Mouse (Mus musculus): ENCODE measurements at regions not wholly inside any gene's neighbourhood (a gene's known extent, or its start where the extent isn't known, plus 50 kb on each side); places are given as distances from the start of the nearest gene placed in this dataset.

DNA sequence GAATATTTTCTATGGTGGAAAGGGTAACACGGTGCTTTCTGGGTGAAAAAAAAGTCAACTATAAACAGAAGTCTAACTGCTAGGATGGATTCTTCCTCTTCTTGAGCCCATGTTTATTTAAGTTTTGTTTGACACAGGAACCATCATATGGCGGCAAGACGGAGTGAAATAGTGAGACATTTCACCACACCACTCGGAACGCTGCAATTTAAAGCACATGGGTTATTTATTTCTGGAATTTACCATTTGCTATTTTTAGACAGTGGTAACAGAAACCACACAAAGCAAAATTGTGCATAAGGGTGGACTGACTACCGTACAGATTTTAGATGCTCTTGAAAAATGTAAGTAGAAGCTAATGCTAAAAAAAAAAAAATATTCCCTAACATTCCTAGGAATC is 103.1 kb upstream of the Ldb2 start:
- Histone ChIP-seq H3K36me3 (ENCODE audit: insufficient read depth, low read length) (no peaks in the 10 kb centered on the region), H3K27ac (ENCODE audit: low read length) (no peak overlapping the region), H3K9me3 (ENCODE audit: low read length) (no peaks in the 10 kb centered on the region), H3K4me3 (ENCODE audit: low read length) (no peak overlapping the region), H3K4me2 (replicated peaks; ENCODE audit: low read depth, low read length) (no peak overlapping the region), H3K9ac (replicated peaks; ENCODE audit: low read length) (no peak overlapping the region), H3K27me3 (ENCODE audit: insufficient read depth, low read length) (no peaks in the 10 kb centered on the region), H3K4me1 (ENCODE audit: insufficient read depth, low read length) (no peaks in the 10 kb centered on the region)
- WGBS, result 51% methylated on average over 6 of the region's 6 CpGs
- ATAC-seq (ENCODE audit: low FRiP score, low TSS enrichment), result no peak

DNA sequence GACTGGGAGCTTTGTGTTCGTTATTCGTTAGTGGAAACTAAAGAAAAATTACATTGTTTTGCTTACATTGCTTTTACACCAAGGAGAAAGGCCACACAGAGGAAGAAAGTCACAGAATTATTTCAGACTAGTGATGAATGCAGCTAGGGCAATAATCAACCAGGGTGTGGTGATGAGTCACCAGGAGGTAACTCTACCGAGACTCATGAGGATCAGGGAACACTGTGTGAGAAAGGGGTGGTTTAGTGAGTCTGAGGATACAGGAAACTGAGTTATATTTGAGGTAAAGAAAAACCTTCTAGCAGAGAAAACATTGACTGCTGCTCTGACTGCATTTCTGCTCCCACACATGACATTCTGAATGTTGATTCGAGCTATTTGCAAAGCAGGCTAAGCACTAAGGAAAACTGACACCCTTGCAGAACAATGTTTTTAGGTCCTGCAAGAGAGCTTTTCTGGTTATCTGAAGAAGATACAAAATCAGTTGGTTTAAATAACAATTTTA is 87.1 kb upstream of the Ldb2 start:
- WGBS, result 53% methylated on average over 4 of the region's 4 CpGs
- no peak overlapping the region for H3K4me2 ChIP-seq (replicated peaks; ENCODE audit: low read depth, low read length)
- no peaks in the 10 kb centered on the region for H3K27me3 ChIP-seq (ENCODE audit: insufficient read depth, low read length)
- no peak for ATAC-seq (ENCODE audit: low FRiP score, low TSS enrichment)
- H3K4me3 ChIP-seq (ENCODE audit: low read length), result no peak overlapping the region
- no peaks in the 10 kb centered on the region for H3K4me1 ChIP-seq (ENCODE audit: insufficient read depth, low read length)
- no peaks in the 10 kb centered on the region for H3K36me3 ChIP-seq (ENCODE audit: insufficient read depth, low read length)
- no peak overlapping the region for H3K9ac ChIP-seq (replicated peaks; ENCODE audit: low read length)
- no peak overlapping the region for H3K27ac ChIP-seq (ENCODE audit: low read length)
- H3K9me3 ChIP-seq (ENCODE audit: low read length), result no peaks in the 10 kb centered on the region

DNA sequence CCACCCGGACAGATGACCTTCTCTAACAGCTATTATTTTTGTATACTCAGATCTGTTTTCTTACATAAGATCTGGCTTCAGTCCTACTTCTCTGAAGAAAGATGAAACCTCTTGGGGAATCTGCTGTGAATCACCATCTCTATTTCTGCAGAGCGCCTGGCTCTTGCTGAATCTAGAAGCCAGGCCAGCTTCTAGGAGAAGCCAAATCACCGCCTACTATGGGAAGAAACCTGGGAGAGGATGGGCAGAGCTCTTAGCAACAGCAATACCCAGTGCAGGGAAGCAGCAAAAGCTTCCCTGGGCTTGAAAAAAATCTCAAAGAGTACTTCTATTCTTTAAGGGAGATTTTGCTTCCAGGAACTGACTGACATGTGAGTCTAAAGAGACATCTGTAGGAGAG is 77.5 kb upstream of the Ldb2 start:
- Histone ChIP-seq H3K4me3 (ENCODE audit: low read length) (no peak overlapping the region), H3K27ac (ENCODE audit: low read length) (no peak overlapping the region), H3K4me1 (ENCODE audit: insufficient read depth, low read length) (no peaks in the 10 kb centered on the region), H3K9ac (replicated peaks; ENCODE audit: low read length) (no peak overlapping the region), H3K27me3 (ENCODE audit: insufficient read depth, low read length) (no peaks in the 10 kb centered on the region), H3K4me2 (replicated peaks; ENCODE audit: low read depth, low read length) (no peak overlapping the region), H3K9me3 (ENCODE audit: low read length) (no peaks in the 10 kb centered on the region), H3K36me3 (ENCODE audit: insufficient read depth, low read length) (no peaks in the 10 kb centered on the region)
- no peak for ATAC-seq (ENCODE audit: low FRiP score, low TSS enrichment)
- 60% methylated on average over 3 of the region's 3 CpGs for WGBS

DNA sequence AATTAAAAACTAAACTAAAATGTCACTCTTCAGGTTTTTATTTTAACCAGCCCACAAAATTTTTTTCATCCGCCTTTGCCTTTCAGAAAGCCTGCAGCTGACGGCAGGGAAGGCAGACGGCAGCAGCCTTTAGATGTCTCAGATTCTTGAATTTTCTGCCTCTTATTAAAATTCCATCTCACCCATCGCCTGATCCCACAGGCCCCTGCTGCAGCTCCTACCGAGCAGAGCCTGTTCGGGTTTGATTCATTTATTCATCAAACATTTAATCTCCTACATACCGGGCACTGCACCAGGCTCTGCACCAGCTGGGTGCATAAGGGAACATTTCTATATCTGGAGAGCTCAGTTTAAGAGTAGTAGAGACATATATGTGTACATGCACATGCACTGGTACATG is 72.8 kb upstream of the Ldb2 start:
- Histone ChIP-seq H3K9me3 (ENCODE audit: low read length) (no peaks in the 10 kb centered on the region), H3K4me2 (replicated peaks; ENCODE audit: low read depth, low read length) (no peak overlapping the region), H3K4me1 (ENCODE audit: insufficient read depth, low read length) (no peaks in the 10 kb centered on the region), H3K4me3 (ENCODE audit: low read length) (no peak overlapping the region), H3K36me3 (ENCODE audit: insufficient read depth, low read length) (no peaks in the 10 kb centered on the region), H3K27ac (ENCODE audit: low read length) (no peak overlapping the region), H3K9ac (replicated peaks; ENCODE audit: low read length) (no peak overlapping the region), H3K27me3 (ENCODE audit: insufficient read depth, low read length) (no peaks in the 10 kb centered on the region)
- 64% methylated on average over 7 of the region's 7 CpGs for WGBS
- ATAC-seq (ENCODE audit: low FRiP score, low TSS enrichment), result no peak

DNA sequence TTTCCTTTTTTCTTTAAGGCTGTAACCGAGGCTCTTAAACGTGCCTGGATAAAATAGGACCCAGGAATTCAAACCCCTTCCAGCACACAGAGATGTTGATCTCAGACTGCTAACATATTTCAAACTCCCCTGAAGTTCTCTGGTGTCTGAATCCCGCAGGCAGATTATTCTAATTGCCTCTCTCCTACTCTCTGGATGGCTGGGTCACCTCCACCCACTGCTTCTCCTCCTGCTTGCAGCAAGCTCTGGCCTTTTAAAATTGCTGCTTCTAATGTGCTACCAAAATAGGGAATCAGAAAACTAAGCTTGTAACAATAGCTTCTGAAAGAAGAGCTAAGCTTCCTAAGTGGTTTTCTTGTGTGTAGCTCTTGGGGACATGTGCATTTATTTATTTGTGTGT is 64.4 kb upstream of the Ldb2 start:
- H3K9ac ChIP-seq (replicated peaks; ENCODE audit: low read length), result no peak overlapping the region
- H3K36me3 ChIP-seq (ENCODE audit: insufficient read depth, low read length), result no peaks in the 10 kb centered on the region
- no peaks in the 10 kb centered on the region for H3K4me1 ChIP-seq (ENCODE audit: insufficient read depth, low read length)
- no peaks in the 10 kb centered on the region for H3K27me3 ChIP-seq (ENCODE audit: insufficient read depth, low read length)
- 31% methylated on average over 3 of the region's 3 CpGs for WGBS
- no peak overlapping the region for H3K4me2 ChIP-seq (replicated peaks; ENCODE audit: low read depth, low read length)
- H3K9me3 ChIP-seq (ENCODE audit: low read length), result no peaks in the 10 kb centered on the region
- H3K4me3 ChIP-seq (ENCODE audit: low read length), result no peak overlapping the region
- no peak overlapping the region for H3K27ac ChIP-seq (ENCODE audit: low read length)
- no peak for ATAC-seq (ENCODE audit: low FRiP score, low TSS enrichment)

DNA sequence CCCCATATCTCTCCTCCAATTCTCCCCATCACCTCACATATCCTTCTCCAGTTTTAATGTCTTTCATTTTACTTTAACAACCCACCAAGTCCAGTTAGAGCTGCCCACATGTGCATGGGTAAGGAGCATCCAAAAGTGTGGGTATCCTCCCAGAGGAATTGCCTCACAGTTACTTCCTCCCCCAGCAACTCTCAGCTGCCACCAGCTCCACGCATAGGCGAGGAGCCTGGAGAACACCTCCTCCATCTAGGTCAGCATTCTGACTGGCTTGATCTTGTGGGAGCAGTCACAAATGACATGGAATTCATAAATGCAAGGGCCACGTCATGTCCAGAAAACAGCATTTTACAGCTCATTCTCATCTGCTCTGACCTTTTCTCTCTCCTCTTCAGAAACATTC is 63.9 kb upstream of the Ldb2 start:
- Histone ChIP-seq H3K27ac (ENCODE audit: low read length) (no peak overlapping the region), H3K9ac (replicated peaks; ENCODE audit: low read length) (no peak overlapping the region), H3K4me3 (ENCODE audit: low read length) (no peak overlapping the region), H3K9me3 (ENCODE audit: low read length) (no peaks in the 10 kb centered on the region), H3K4me2 (replicated peaks; ENCODE audit: low read depth, low read length) (no peak overlapping the region), H3K36me3 (ENCODE audit: insufficient read depth, low read length) (no peaks in the 10 kb centered on the region), H3K27me3 (ENCODE audit: insufficient read depth, low read length) (no peaks in the 10 kb centered on the region), H3K4me1 (ENCODE audit: insufficient read depth, low read length) (no peaks in the 10 kb centered on the region)
- WGBS, result 70% methylated on average over 3 of the region's 3 CpGs
- no peak for ATAC-seq (ENCODE audit: low FRiP score, low TSS enrichment)

DNA sequence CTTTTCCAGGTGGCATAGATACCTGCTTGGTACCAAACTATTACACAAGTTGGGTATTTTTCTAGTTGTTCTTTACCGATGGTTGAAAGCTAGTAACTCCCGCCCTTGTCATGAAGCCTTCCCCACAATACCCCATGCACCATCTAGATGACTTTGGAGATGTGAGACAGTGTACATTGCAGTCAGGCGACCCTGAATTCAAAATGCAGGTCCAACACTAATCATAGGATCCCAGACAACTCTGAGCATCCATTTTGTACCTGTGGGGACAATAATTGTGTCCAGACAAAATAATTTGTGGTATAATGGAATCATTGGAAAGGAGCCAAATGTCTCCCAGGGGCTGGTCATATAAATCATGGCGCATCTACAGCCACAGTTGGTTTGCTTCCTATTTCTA is 54.7 kb upstream of the Ldb2 start:
- no peaks in the 10 kb centered on the region for H3K36me3 ChIP-seq (ENCODE audit: insufficient read depth, low read length)
- H3K4me2 ChIP-seq (replicated peaks; ENCODE audit: low read depth, low read length), result no peak overlapping the region
- H3K9ac ChIP-seq (replicated peaks; ENCODE audit: low read length), result no peak overlapping the region
- H3K4me3 ChIP-seq (ENCODE audit: low read length), result no peak overlapping the region
- H3K9me3 ChIP-seq (ENCODE audit: low read length), result no peaks in the 10 kb centered on the region
- ATAC-seq (ENCODE audit: low FRiP score, low TSS enrichment), result no peak
- WGBS, result 84% methylated on average over 4 of the region's 4 CpGs
- no peaks in the 10 kb centered on the region for H3K4me1 ChIP-seq (ENCODE audit: insufficient read depth, low read length)
- no peaks in the 10 kb centered on the region for H3K27me3 ChIP-seq (ENCODE audit: insufficient read depth, low read length)
- H3K27ac ChIP-seq (ENCODE audit: low read length), result no peak overlapping the region
